Mouse (Mus musculus) limb, embryonic 15.5 days (tissue): ENCODE results near the gene Ifnar1. TPM values are rescaled to one million over a fixed set of nuclear protein-coding genes. Genes with fewer than 3 reads are reported as not detected.

Source experiments
- ATAC-seq: fragments of 200-750 bp; cut with Nextera tagmentation; 2 replicates; pipeline ENCODE4 v1.8.0; 2017; ENCODE audit warnings: low read depth, moderate TSS enrichment; ENCODE audit not compliant: insufficient number of reproducible peaks, low FRiP score, low TSS enrichment
- H3K27ac ChIP-seq: fragments of 300-500 bp; sonication (generic); 2 replicates; pipeline ENCODE4 v1.5.1; 2015; ENCODE audit warnings: moderate library complexity, mild to moderate bottlenecking, inconsistent platforms
- H3K27me3 ChIP-seq: fragments of 300-500 bp; sonication (generic); 2 replicates; pipeline ENCODE4 v1.6.1; 2015; ENCODE audit warnings: inconsistent platforms
- H3K36me3 ChIP-seq: fragments of 300-500 bp; sonication (generic); 2 replicates; pipeline ENCODE4 v1.6.1; 2015; ENCODE audit warnings: inconsistent platforms
- H3K4me1 ChIP-seq: fragments of 300-500 bp; sonication (generic); 2 replicates; pipeline ENCODE4 v1.6.1; 2015; ENCODE audit warnings: inconsistent platforms
- H3K4me2 ChIP-seq: fragments of 300-500 bp; sonication (generic); 2 replicates; pipeline ENCODE4 v1.6.1; 2015; ENCODE audit warnings: mild to moderate bottlenecking, inconsistent platforms
- H3K4me3 ChIP-seq: fragments of 300-500 bp; sonication (generic); 2 replicates; pipeline ENCODE4 v1.5.1; 2015; ENCODE audit warnings: mild to moderate bottlenecking, inconsistent platforms
- H3K9ac ChIP-seq: fragments of 300-500 bp; sonication (generic); 2 replicates; pipeline ENCODE4 v1.6.1; 2015; ENCODE audit warnings: inconsistent platforms
- H3K9me3 ChIP-seq: fragments of 300-500 bp; sonication (generic); 2 replicates; pipeline ENCODE4 v1.6.1; 2016; ENCODE audit warnings: inconsistent platforms
- WGBS: fragments of 180-500 bp; shearing (Covaris S2); methylation state at CpG from one replicate; pipeline ENCODE4 v1.1.7; 2015; 5-methylcytosine and 5-hydroxymethylcytosine counted together
- polyA plus RNA-seq: library from polyadenylated mRNA; unstranded; fragments of >200 nt; fragmentation: Nextera tagmentation; extraction: Ambion mirVana; gene quantifications from 2 replicates; pipeline ENCODE4 v1.2.1, GENCODE M21; 2015

Gene Ifnar1
- polyA plus RNA-seq, 1 experiment from 2014 or later: 55.0 TPM

- H3K4me2 ChIP-seq: peak overlapping the region; percentile 78
- H3K4me1 ChIP-seq: peaks cover 38% of the 10 kb centered on the region
- H3K9me3 ChIP-seq: no peaks in the 10 kb centered on the region
- WGBS: 15% methylated on average over 14 of the region's 14 CpGs
- H3K27ac ChIP-seq: peak overlapping the region; percentile 57
- H3K9ac ChIP-seq: peak overlapping the region; percentile 91
- no peaks in the 10 kb centered on the region for H3K36me3 ChIP-seq
- ATAC-seq: 0 out of 2 replicates have a peak, but pooled peaks have one; percentile 11
- no peaks in the 10 kb centered on the region for H3K27me3 ChIP-seq
- H3K4me3 ChIP-seq: peak overlapping the region; percentile 89
Measured at GRCm38 (mm10) chr16:91546391-91546835, 61.4 kb downstream of the Ifnar1 start.

DNA sequence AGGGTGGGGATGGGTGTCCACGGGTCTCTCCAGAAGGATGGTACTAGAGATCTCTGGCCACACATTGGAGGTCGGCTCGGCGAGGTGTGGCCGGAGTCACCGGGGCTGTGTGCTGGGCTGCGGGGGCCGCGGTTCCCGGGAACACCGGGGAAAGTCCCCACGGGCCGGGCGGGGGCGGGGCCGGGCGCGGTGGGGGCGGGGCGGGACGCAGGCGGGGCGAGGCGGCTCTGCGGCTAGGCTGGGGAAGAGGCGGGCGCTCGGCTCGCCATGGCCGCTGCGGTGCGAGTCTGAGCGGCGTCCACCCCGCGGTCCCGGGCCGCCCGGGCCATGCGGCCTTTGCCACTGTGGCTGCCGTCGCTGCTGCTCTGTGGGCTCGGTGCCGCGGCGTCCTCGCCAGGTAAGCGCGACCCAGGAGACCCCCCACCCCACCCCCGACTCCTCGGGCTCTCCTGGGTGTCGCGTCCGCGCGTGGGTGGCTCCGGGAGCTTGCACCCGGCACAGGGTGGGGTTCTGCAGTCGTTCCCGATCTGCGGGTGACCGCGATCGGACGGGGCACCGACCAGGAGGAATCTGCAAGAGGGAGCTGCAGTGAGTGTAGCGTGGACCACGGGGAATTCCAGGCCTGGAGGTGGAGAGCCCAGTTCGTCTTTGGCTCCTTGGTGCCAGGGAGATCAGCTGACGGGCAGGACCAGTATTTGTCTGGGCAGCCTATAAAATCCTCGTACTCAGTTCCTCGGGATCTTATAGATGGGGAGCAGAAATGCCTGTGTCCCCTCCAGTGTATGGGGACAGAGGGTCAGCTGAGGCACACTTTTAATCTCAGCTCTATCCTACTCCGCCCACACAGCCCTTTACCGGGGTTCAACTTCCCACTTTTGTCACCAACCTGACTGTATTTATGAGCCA lies 62.1 kb downstream of the Ifnar1 start, which contains the start of gene Ifngr2:
Ifngr2 (plus strand) TSS at position 237 of the 906 bp plus-strand sequence.
- Histone ChIP-seq H3K36me3 (no peaks in the 10 kb centered on the region), H3K27ac (peak within 1 kb of the TSS; percentile 74), H3K9me3 (no peaks in the 10 kb centered on the region), H3K4me2 (peak within 1 kb of the TSS; percentile 78), H3K4me1 (peaks cover 32% of the 10 kb centered on the region), H3K4me3 (peak within 1 kb of the TSS; percentile 89), H3K9ac (peak within 1 kb of the TSS; percentile 91), H3K27me3 (no peaks in the 10 kb centered on the region)
- ATAC-seq: peak; percentile 84
- under 1% methylated on average over 43 of the region's 74 CpGs for WGBS

GRCm38 (mm10) chr16:91547974-91548373 lies 62.9 kb downstream of the Ifnar1 start:
- Histone ChIP-seq H3K36me3 (no peaks in the 10 kb centered on the region), H3K4me3 (peak overlapping the region; percentile 89), H3K27ac (0 out of 2 replicates have a peak overlapping the region, but pooled peaks have one; percentile 74), H3K4me1 (peaks cover 32% of the 10 kb centered on the region), H3K9ac (no peak overlapping the region), H3K4me2 (peak overlapping the region; percentile 78), H3K9me3 (no peaks in the 10 kb centered on the region), H3K27me3 (no peaks in the 10 kb centered on the region)
- ATAC-seq: no peak
- 33% methylated on average over 5 of the region's 5 CpGs for WGBS

- peak overlapping the region; percentile 14 for H3K4me3 ChIP-seq
- peak overlapping the region; percentile 24 for H3K4me2 ChIP-seq
- no peak overlapping the region for H3K27ac ChIP-seq
- H3K36me3 ChIP-seq: no peaks in the 10 kb centered on the region
- ATAC-seq: no peak
- no peaks in the 10 kb centered on the region for H3K9me3 ChIP-seq
- 33% methylated on average over 5 of the region's 5 CpGs for WGBS
- no peaks in the 10 kb centered on the region for H3K27me3 ChIP-seq
- H3K4me1 ChIP-seq: peaks cover 36% of the 10 kb centered on the region
- H3K9ac ChIP-seq: no peak overlapping the region
Measured at GRCm38 (mm10) chr16:91548586-91548985, 63.5 kb downstream of the Ifnar1 start.

DNA sequence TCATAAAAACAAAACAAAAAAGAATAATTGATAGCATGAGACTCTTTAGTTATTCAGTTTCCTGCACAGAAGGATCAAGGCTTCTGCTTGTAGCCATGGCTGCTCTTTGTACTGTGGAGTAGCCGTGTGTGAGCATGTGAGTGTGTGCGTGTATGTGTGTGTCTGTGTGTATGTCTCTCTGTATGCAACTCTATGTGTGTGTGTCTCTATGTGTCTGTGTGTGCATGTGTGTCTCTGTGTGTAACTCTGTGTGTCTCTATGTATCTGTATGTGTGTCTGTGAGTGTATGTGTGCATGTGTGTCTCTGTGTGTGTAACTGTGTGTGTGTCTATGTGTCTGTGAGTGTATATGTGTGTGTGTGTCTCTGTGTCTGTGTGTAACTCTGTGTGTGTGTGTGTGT lies 64.0 kb downstream of the Ifnar1 start:
- H3K36me3 ChIP-seq: no peaks in the 10 kb centered on the region
- 74% methylated on average over 2 of the region's 2 CpGs for WGBS
- H3K4me2 ChIP-seq: peak overlapping the region; percentile 24
- H3K4me3 ChIP-seq: peak overlapping the region; percentile 14
- H3K4me1 ChIP-seq: peaks cover 40% of the 10 kb centered on the region
- H3K27ac ChIP-seq: no peak overlapping the region
- ATAC-seq: no peak
- H3K27me3 ChIP-seq: no peaks in the 10 kb centered on the region
- H3K9ac ChIP-seq: no peak overlapping the region
- no peaks in the 10 kb centered on the region for H3K9me3 ChIP-seq

GRCm38 (mm10) chr16:91549616-91550015 lies 64.6 kb downstream of the Ifnar1 start:
- H3K9me3 ChIP-seq: no peaks in the 10 kb centered on the region
- no peak overlapping the region for H3K4me2 ChIP-seq
- no peak overlapping the region for H3K4me3 ChIP-seq
- no peak for ATAC-seq
- peaks cover 42% of the 10 kb centered on the region for H3K4me1 ChIP-seq
- H3K27me3 ChIP-seq: no peaks in the 10 kb centered on the region
- 71% methylated on average over 5 of the region's 5 CpGs for WGBS
- no peaks in the 10 kb centered on the region for H3K36me3 ChIP-seq
- no peak overlapping the region for H3K27ac ChIP-seq
- no peak overlapping the region for H3K9ac ChIP-seq

GRCm38 (mm10) chr16:91551081-91551524 lies 66.1 kb downstream of the Ifnar1 start:
- no peaks in the 10 kb centered on the region for H3K9me3 ChIP-seq
- H3K36me3 ChIP-seq: peaks cover 12% of the 10 kb centered on the region
- H3K9ac ChIP-seq: no peak overlapping the region
- no peaks in the 10 kb centered on the region for H3K27me3 ChIP-seq
- H3K4me3 ChIP-seq: no peak overlapping the region
- H3K4me1 ChIP-seq: peaks cover 39% of the 10 kb centered on the region
- WGBS: 74% methylated on average over 10 of the region's 10 CpGs
- no peak overlapping the region for H3K4me2 ChIP-seq
- no peak overlapping the region for H3K27ac ChIP-seq
- no peak for ATAC-seq

DNA sequence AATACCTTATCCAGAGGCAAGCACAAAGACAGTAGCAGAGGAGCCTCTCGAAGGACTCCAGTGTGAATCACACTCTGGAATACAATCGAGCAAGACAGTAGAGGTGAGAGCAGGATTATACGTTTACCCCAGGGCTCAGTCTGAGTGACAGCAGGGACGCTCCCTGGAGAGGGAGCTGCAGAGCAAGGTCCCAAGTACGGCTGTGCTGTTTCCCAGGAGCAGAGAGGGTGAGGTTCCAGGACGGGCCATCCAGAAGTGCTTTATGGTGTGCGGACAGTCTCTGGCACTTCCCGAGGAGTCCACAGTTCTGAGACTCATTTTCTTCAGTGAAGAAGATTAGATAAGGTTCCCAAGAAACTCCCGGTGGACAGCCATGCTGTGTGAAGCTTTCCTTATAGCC lies 67.0 kb downstream of the Ifnar1 start:
- WGBS: 61% methylated on average over 9 of the region's 9 CpGs
- H3K4me1 ChIP-seq: peaks cover 37% of the 10 kb centered on the region
- H3K36me3 ChIP-seq: peaks cover 13% of the 10 kb centered on the region
- no peaks in the 10 kb centered on the region for H3K27me3 ChIP-seq
- H3K4me3 ChIP-seq: no peak overlapping the region
- ATAC-seq: no peak
- no peaks in the 10 kb centered on the region for H3K9me3 ChIP-seq
- H3K4me2 ChIP-seq: no peak overlapping the region
- H3K27ac ChIP-seq: no peak overlapping the region
- no peak overlapping the region for H3K9ac ChIP-seq

GRCm38 (mm10) chr16:91553625-91554024 lies 68.6 kb downstream of the Ifnar1 start:
- peaks cover 23% of the 10 kb centered on the region for H3K36me3 ChIP-seq
- H3K9me3 ChIP-seq: no peaks in the 10 kb centered on the region
- H3K9ac ChIP-seq: no peak overlapping the region
- H3K27me3 ChIP-seq: no peaks in the 10 kb centered on the region
- peaks cover 28% of the 10 kb centered on the region for H3K4me1 ChIP-seq
- H3K4me2 ChIP-seq: 0 out of 2 replicates have a peak overlapping the region, but pooled peaks have one; percentile 14
- no peak overlapping the region for H3K4me3 ChIP-seq
- no peak for ATAC-seq
- H3K27ac ChIP-seq: no peak overlapping the region
- 43% methylated on average over 12 of the region's 12 CpGs for WGBS

- H3K27ac ChIP-seq: no peak overlapping the region
- ATAC-seq: no peak
- H3K4me3 ChIP-seq: no peak overlapping the region
- H3K4me1 ChIP-seq: peaks cover 20% of the 10 kb centered on the region
- no peak overlapping the region for H3K4me2 ChIP-seq
- H3K36me3 ChIP-seq: peaks cover 34% of the 10 kb centered on the region
- no peaks in the 10 kb centered on the region for H3K27me3 ChIP-seq
- no peak overlapping the region for H3K9ac ChIP-seq
- WGBS: 83% methylated on average over 8 of the region's 8 CpGs
- H3K9me3 ChIP-seq: no peaks in the 10 kb centered on the region
Measured at GRCm38 (mm10) chr16:91555017-91555605, 70.1 kb downstream of the Ifnar1 start.

DNA sequence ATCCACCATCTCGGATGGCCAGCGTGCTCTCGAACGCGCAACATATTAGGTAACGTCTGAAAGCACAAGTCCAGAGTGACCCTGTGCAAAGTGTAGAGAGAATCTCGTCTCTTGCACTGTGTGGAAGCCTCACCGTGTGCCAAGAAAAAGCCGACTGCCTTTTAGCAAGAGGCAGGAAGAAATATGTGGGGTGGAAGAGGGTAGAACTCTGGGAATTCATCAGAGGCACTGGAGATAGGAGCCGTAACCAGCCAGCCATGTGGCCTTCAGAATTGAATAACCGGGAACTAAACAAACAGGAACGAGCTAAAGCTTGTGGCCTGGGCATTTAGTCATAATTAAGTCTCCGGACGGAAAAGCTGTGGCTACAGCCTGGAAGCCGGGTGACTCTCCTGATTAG lies 71.6 kb downstream of the Ifnar1 start:
- Histone ChIP-seq H3K27me3 (no peaks in the 10 kb centered on the region), H3K9me3 (no peaks in the 10 kb centered on the region), H3K27ac (0 out of 2 replicates have a peak overlapping the region, but pooled peaks have one; percentile 22), H3K4me2 (no peak overlapping the region), H3K9ac (no peak overlapping the region), H3K4me3 (no peak overlapping the region), H3K36me3 (peaks cover 48% of the 10 kb centered on the region), H3K4me1 (peaks cover 18% of the 10 kb centered on the region)
- no peak for ATAC-seq
- WGBS: 62% methylated on average over 15 of the region's 15 CpGs
